Mouse (Mus musculus) kidney, postnatal 0 days (tissue): Measurements from ENCODE around the gene Ism1. TPM values are rescaled to one million over a fixed set of nuclear protein-coding genes. Genes with fewer than 3 reads are reported as not detected.

Experiments used
- ATAC-seq: fragments of 200-750 bp; cut with Nextera tagmentation; replicated peaks from 2 replicates; pipeline ENCODE4 v1.8.0; 2017; ENCODE audit warnings: low read depth, moderate number of reproducible peaks, moderate TSS enrichment, moderate library complexity; ENCODE audit not compliant: low FRiP score
- DNase-seq: peaks from one replicate; pipeline ENCODE4 v3.0.0-alpha.2; 2016; ENCODE audit warnings: low spot score
- H3K27ac ChIP-seq: fragments of 300-500 bp; sonication (generic); 2 replicates; pipeline ENCODE4 v1.5.1; 2014; ENCODE audit warnings: mild to moderate bottlenecking
- H3K27me3 ChIP-seq: fragments of 300-500 bp; sonication (generic); 2 replicates; pipeline ENCODE4 v1.6.1; 2014; ENCODE audit warnings: low read length, mixed read lengths; ENCODE audit not compliant: insufficient read depth
- H3K36me3 ChIP-seq: fragments of 300-500 bp; sonication (generic); 2 replicates; pipeline ENCODE4 v1.6.1; 2014; ENCODE audit warnings: low read length, mixed read lengths; ENCODE audit not compliant: insufficient read depth
- H3K4me1 ChIP-seq: fragments of 300-500 bp; sonication (generic); replicated peaks from 2 replicates; pipeline ENCODE4 v1.6.1; 2014; ENCODE audit warnings: antibody characterized with exemption, low read length, mixed read lengths; ENCODE audit not compliant: insufficient read depth
- H3K4me2 ChIP-seq: fragments of 300-500 bp; sonication (generic); 2 replicates; pipeline ENCODE4 v1.6.1; 2014; ENCODE audit warnings: mild to moderate bottlenecking, low read length, moderate library complexity, mixed read lengths
- H3K4me3 ChIP-seq: fragments of 300-500 bp; sonication (generic); replicated peaks from 2 replicates; pipeline ENCODE4 v1.5.1; 2014; ENCODE audit warnings: low read depth, low read length
- H3K9ac ChIP-seq: fragments of 300-500 bp; sonication (generic); 2 replicates; pipeline ENCODE4 v1.6.1; 2014; ENCODE audit warnings: low read depth, low read length
- H3K9me3 ChIP-seq: fragments of 300-500 bp; sonication (generic); replicated peaks from 2 replicates; pipeline ENCODE4 v1.6.1; 2016; ENCODE audit warnings: low read length, inconsistent platforms, mixed read lengths
- CTCF ChIP-seq: IDR thresholded peaks from 2 replicates; pipeline ENCODE4 v1.5.1; 2016; ENCODE audit warnings: antibody characterized with exemption, low read depth, mild to moderate bottlenecking, moderate library complexity
- WGBS: fragments of 180-500 bp; shearing (Covaris S2); extraction: QIAGEN DNeasy Blood & Tissue Kit; methylation state at CpG from one replicate; pipeline ENCODE4 v1.1.7; 2014; 5-methylcytosine and 5-hydroxymethylcytosine counted together
- polyA plus RNA-seq: library from polyadenylated mRNA; unstranded; fragments of >200 nt; fragmentation: Nextera tagmentation; extraction: Ambion mirVana; gene quantifications from 2 replicates; pipeline ENCODE4 v1.2.1, GENCODE M21; 2015

The Ism1 gene
- polyA plus RNA-seq, 1 experiment from 2014 or later = 3.4 TPM

DNA sequence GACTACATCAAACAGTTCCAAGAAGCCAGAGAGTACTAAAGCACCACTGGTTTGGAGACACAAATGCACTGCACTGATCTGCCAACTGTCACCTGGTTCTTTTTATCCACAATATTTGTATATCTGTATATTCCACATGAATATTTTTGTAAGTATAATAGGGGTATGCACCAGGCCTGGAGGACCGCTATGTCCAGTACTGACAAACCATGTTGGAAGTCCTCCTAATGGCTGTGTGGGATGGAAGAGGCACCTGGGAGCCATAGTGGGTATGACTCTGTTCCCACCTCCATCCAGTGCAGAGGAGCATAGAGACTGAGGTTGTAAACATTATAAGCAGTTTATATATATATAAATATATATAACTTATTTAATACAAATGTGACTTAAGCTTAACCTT is 79.5 kb downstream of the Ism1 start:
- Histone ChIP-seq H3K9me3 (no peaks in the 10 kb centered on the region), H3K4me1 (no peaks in the 10 kb centered on the region), H3K4me2 (no peak overlapping the region), H3K27ac (no peak overlapping the region), H3K9ac (no peak overlapping the region), H3K27me3 (no peaks in the 10 kb centered on the region), H3K36me3 (no peaks in the 10 kb centered on the region), H3K4me3 (no peak overlapping the region)
- ATAC-seq (no peak), DNase-seq (no peak)
- no peak for TF ChIP-seq CTCF
- WGBS = 100% methylated on average over 1 of the region's 1 CpGs

DNA sequence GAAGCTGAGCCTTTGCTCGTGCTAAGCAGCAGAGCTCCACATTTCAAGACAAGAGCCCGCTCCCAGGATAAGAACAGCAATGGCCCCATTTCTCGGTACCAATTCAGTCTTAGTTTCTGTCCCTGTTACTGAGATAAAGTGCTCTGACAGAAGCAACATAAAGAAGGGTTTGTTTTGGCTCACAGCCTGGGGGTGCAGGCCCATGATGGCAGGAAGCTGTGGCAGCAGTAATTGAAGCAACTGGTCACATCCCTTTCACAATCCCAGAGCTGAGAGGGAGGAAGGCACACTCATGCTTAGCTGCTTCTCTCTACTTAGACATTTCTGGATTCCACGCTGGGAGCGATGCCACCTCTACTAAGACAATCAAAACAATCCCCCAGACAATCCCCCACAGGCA is 86.4 kb downstream of the Ism1 start:
- 46% methylated on average over 5 of the region's 5 CpGs for WGBS
- Histone ChIP-seq H3K9me3 (no peaks in the 10 kb centered on the region), H3K4me3 (no peak overlapping the region), H3K27ac (no peak overlapping the region), H3K9ac (no peak overlapping the region), H3K36me3 (no peaks in the 10 kb centered on the region), H3K4me2 (no peak overlapping the region), H3K4me1 (no peaks in the 10 kb centered on the region), H3K27me3 (no peaks in the 10 kb centered on the region)
- TF ChIP-seq CTCF = no peak
- ATAC-seq (no peak), DNase-seq (no peak)

DNA sequence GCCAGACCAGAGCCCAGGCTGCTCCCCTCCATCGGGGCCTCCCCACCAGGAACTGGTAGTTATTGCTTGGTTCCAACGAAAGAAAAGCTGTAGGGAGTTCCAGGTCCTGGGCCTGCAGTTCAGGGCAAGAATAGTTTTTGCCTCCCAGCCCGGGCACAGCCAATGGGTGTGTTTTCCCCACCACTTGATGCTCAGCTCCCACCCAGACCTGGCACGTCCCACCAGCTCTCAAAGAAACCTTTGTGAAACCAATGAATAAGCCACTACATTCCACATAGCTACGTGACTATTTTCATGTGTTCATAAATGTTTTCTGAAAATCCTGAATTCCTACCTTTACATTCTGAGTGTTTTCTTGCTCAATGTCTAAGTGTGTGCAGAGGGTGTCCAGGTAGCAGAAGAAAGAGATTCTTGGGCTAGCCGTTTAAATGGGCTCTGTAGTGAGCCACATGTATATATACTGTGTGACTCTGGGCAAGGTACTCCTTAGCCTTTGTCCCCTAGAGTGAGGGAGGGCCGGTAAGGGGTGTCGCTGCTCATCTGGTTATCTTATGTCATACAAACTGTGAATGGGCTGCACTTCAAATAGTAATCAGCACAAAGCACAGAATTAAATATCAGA is 97.1 kb downstream of the Ism1 start:
- TF ChIP-seq CTCF = no peak
- Histone ChIP-seq H3K27ac (no peak overlapping the region), H3K27me3 (no peaks in the 10 kb centered on the region), H3K9ac (no peak overlapping the region), H3K4me3 (no peak overlapping the region), H3K4me2 (no peak overlapping the region), H3K36me3 (no peaks in the 10 kb centered on the region), H3K9me3 (no peaks in the 10 kb centered on the region), H3K4me1 (no peaks in the 10 kb centered on the region)
- DNase-seq = no peak
- no peak for ATAC-seq
- 81% methylated on average over 8 of the region's 8 CpGs for WGBS

DNA sequence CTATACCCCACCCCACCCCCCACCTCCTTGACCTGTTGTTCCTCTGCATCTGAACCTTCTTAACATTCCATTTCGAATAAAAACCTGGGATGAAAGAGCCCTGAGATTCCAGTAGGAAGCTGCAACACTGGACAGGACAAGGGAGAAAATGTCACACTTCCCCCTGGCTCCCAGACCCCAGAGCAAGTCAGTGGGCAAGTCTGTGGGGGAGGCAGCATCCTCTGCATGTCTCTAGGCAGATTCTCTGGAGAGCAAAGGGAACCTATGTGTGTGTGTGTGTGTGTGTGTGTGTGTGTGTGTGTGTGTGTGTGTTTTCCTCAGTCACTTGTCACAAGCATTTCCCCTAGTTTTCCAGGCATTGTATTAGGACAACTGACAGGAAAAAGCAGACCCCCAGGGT is 98.7 kb downstream of the Ism1 start:
- H3K27ac ChIP-seq = no peak overlapping the region
- no peak overlapping the region for H3K4me3 ChIP-seq
- WGBS = 10% methylated on average over 1 of the region's 1 CpGs
- H3K9ac ChIP-seq = no peak overlapping the region
- no peaks in the 10 kb centered on the region for H3K9me3 ChIP-seq
- TF ChIP-seq CTCF = no peak
- DNase-seq (peak; percentile 36), ATAC-seq (no peak)
- H3K36me3 ChIP-seq = no peaks in the 10 kb centered on the region
- H3K4me2 ChIP-seq = no peak overlapping the region
- H3K27me3 ChIP-seq = no peaks in the 10 kb centered on the region
- H3K4me1 ChIP-seq = no peaks in the 10 kb centered on the region

DNA sequence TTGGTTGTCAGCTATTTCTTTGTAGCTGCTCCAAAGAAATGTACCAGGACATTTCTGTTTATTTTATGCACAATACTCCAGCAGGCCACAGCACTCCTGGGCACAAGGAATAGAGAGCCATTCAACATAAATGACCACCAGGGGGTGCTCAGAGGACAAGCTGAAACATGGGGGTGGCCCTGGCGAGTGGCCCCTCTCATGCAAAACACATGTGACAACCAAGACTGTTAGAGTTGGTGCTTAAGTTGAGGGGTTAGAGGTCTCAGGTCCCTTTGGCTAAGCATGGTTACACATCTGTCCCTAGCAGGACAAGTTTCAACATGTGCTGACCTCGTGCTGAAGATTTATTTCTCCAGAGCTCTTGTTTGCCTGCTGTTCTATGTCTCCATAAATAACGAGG is 100.3 kb downstream of the Ism1 start:
- Histone ChIP-seq H3K27ac (no peak overlapping the region), H3K4me1 (no peaks in the 10 kb centered on the region), H3K9me3 (no peaks in the 10 kb centered on the region), H3K36me3 (no peaks in the 10 kb centered on the region), H3K4me3 (no peak overlapping the region), H3K9ac (no peak overlapping the region), H3K4me2 (no peak overlapping the region), H3K27me3 (no peaks in the 10 kb centered on the region)
- TF ChIP-seq CTCF = peak; percentile 72
- ATAC-seq (peak; percentile 66), DNase-seq (peak; percentile 39)
- 16% methylated on average over 3 of the region's 3 CpGs for WGBS

DNA sequence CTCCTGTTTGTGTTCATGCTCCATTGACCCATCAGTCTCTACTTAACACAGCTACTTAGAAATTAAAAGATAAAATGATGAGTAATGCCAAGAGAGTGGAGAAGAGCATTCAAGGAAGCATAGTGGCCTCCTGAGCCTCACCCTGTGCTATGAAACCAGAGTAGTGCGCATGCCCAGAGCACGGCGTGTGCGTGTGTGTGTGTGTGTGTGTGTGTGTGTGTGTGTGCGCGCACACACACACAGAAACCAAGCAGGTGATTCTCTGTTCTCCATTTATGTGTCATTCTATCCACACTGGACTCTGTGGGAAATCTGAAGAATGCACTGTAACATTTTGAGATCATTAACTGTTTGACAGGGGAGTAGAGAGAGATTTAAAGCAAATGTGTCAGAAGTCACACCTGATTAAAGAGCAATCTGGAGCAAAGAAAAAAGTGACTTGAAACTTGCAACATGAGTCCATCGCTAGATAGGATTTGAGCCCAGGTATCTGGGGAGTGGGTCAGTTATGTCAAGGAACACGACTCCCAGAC is 105.4 kb downstream of the Ism1 start:
- peak; percentile 79 for DNase-seq
- H3K4me3 ChIP-seq = no peak overlapping the region
- no peaks in the 10 kb centered on the region for H3K27me3 ChIP-seq
- no peaks in the 10 kb centered on the region for H3K9me3 ChIP-seq
- no peak overlapping the region for H3K4me2 ChIP-seq
- 42% methylated on average over 8 of the region's 8 CpGs for WGBS
- ATAC-seq = peak; percentile 83
- no peaks in the 10 kb centered on the region for H3K36me3 ChIP-seq
- no peak for TF ChIP-seq CTCF
- H3K9ac ChIP-seq = no peak overlapping the region
- H3K4me1 ChIP-seq = no peaks in the 10 kb centered on the region
- no peak overlapping the region for H3K27ac ChIP-seq

DNA sequence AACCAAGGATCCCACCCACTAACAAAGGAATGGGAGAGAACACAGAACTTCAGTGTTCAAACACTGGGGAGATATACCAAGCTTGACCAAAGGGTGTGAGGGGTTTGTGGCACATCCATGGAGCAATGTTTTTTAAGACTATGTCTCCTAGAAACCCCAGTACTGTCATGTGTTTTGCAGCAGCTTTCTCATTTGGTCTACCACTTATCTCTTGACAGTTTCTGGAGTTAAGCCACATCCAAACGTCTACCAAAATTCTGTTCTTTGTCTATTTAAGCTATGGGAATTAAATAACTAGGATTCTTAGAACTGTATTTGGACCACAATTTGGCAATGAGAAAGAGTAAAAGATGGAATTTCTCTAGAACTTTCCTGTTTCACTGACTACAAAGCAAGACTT is 106.5 kb downstream of the Ism1 start:
- WGBS = 74% methylated on average over 1 of the region's 1 CpGs
- H3K9ac ChIP-seq = no peak overlapping the region
- H3K27ac ChIP-seq = no peak overlapping the region
- no peak overlapping the region for H3K4me2 ChIP-seq
- ATAC-seq (no peak), DNase-seq (no peak)
- H3K4me3 ChIP-seq = no peak overlapping the region
- no peaks in the 10 kb centered on the region for H3K36me3 ChIP-seq
- TF ChIP-seq CTCF = no peak
- H3K9me3 ChIP-seq = no peaks in the 10 kb centered on the region
- no peaks in the 10 kb centered on the region for H3K4me1 ChIP-seq
- no peaks in the 10 kb centered on the region for H3K27me3 ChIP-seq
